Mouse (Mus musculus): ENCODE results near the gene Krtap28-10.

DNA sequence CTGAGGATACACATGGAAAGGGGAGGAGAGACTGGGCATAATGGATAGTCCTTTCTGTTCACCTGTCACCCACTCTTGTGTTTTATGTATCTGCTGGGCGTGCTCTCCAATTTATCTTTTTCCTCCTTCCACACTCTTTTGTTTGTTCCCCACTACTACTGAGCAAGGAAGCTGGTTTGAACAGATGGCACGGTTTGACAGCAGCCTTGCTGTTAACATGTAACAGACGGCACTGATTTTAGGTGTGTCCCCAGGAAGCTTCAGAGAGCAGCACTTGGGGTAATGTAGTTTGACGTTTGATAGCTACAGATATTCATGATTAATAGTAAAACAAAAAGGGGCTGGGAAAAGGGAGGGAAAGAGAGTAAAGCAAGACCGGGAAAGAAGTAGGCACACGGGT, 34.8 kb downstream of the Krtap28-10 start:
- TF ChIP-seq POLR2A (IDR thresholded peaks at IDR 0.05; ENCODE audit: low read depth, low read length) (no peak), CTCF (IDR thresholded peaks at IDR 0.05; ENCODE audit: extremely low read depth, insufficient read length, insufficient replicate concordance, low read depth, low read length) (no peak)
